Mouse (Mus musculus): Measurements from ENCODE around the gene Camkv.

- TF ChIP-seq POLR2A (IDR thresholded peaks at IDR 0.05; ENCODE audit: extremely low read depth, insufficient read depth, low read length) (no peak), CTCF (IDR thresholded peaks at IDR 0.05; ENCODE audit: extremely low read depth, insufficient read depth, low read length) (no peak)
These were observed 12.0 kb downstream of the Camkv start for GRCm38 (mm10) chr9:107947241-107948194.
